10 mouse cellular contexts compared by ENCODE assay signal in genomic region chr3:36532738-36533137, GRCm38 (mm10). TPM values are rescaled to one million over a fixed set of nuclear protein-coding genes. Genes with fewer than 3 reads are reported as not detected.
DNase-seq lines count a peak whose midpoint lies in the region; ATAC-seq and TF ChIP-seq lines count a peak whose summit lies in the region.
"Had no signal": no experiment of that assay in that cellular context is flagged by ENCODE, and none has a peak within 500 bp of the region (broad histone marks: within the 10 kb centered on the region; RNA-seq: fewer than 3 reads in every experiment).

No protein-coding gene starts in this region.

- H3K36me3 ChIP-seq in embryonic facial prominence, embryonic 11.5 days (replicated peaks; ENCODE audit: control insufficient read depth, insufficient read depth, low read depth, low read length), result no peaks in the 10 kb centered on the region
- H3K36me3 ChIP-seq in embryonic facial prominence, embryonic 10.5 days (replicated peaks), result no peaks in the 10 kb centered on the region
- H3K36me3 ChIP-seq in lung, embryonic 14.5 days (ENCODE audit: insufficient read depth), result no peaks in the 10 kb centered on the region
- H3K36me3 ChIP-seq in limb, embryonic 11.5 days (ENCODE audit: control insufficient read depth, insufficient read depth, low read length), result no peaks in the 10 kb centered on the region
- H3K36me3 ChIP-seq in stomach, postnatal 0 days (ENCODE audit: control insufficient read depth, insufficient read depth, low read length), result no peaks in the 10 kb centered on the region
- H3K36me3 ChIP-seq: limb, embryonic 15.5 days had no signal

- no peak overlapping the region for H3K9ac ChIP-seq in embryonic facial prominence, embryonic 11.5 days (replicated peaks; ENCODE audit: low read length)
- no peak overlapping the region for H3K9ac ChIP-seq in lung, embryonic 14.5 days
- no peak overlapping the region for H3K9ac ChIP-seq in limb, embryonic 11.5 days (ENCODE audit: low read length)
- H3K9ac ChIP-seq in stomach, postnatal 0 days (ENCODE audit: low read length), result no peak overlapping the region

- no peak for ATAC-seq in embryonic facial prominence, embryonic 11.5 days (replicated peaks; ENCODE audit: insufficient number of reproducible peaks, low FRiP score, low TSS enrichment, low read depth)
- ATAC-seq in lung, embryonic 14.5 days (ENCODE audit: insufficient read depth), result no peak
- no peak for ATAC-seq in limb, embryonic 11.5 days (ENCODE audit: insufficient number of reproducible peaks, low FRiP score, low TSS enrichment, low read depth)
- no peak for ATAC-seq in stomach, postnatal 0 days (ENCODE audit: low FRiP score, low TSS enrichment)

- H3K4me3 ChIP-seq in embryonic facial prominence, embryonic 11.5 days (ENCODE audit: low read depth, low read length), result no peak overlapping the region
- H3K4me3 ChIP-seq in embryonic facial prominence, embryonic 10.5 days, result no peak overlapping the region
- H3K4me3 ChIP-seq in lung, embryonic 14.5 days (ENCODE audit: low read depth, low read length), result no peak overlapping the region
- no peak overlapping the region for H3K4me3 ChIP-seq in limb, embryonic 11.5 days (ENCODE audit: low read depth, low read length)
- H3K4me3 ChIP-seq in stomach, postnatal 0 days (ENCODE audit: low read depth, low read length), result no peak overlapping the region

- no peaks in the 10 kb centered on the region for H3K9me3 ChIP-seq in embryonic facial prominence, embryonic 11.5 days (replicated peaks; ENCODE audit: control insufficient read depth, low read length)
- H3K9me3 ChIP-seq in embryonic facial prominence, embryonic 10.5 days, result no peaks in the 10 kb centered on the region
- H3K9me3 ChIP-seq in lung, embryonic 14.5 days (ENCODE audit: low read depth, low read length), result no peaks in the 10 kb centered on the region
- H3K9me3 ChIP-seq in limb, embryonic 11.5 days (ENCODE audit: control insufficient read depth, low read length), result no peaks in the 10 kb centered on the region
- no peaks in the 10 kb centered on the region for H3K9me3 ChIP-seq in stomach, postnatal 0 days (ENCODE audit: control insufficient read depth, low read length)
- H3K9me3 ChIP-seq: limb, embryonic 15.5 days had no signal

- H3K27ac ChIP-seq in embryonic facial prominence, embryonic 11.5 days (replicated peaks; ENCODE audit: low read depth, low read length), result no peak overlapping the region
- no peak overlapping the region for H3K27ac ChIP-seq in embryonic facial prominence, embryonic 10.5 days (replicated peaks)
- no peak overlapping the region for H3K27ac ChIP-seq in lung, embryonic 14.5 days (ENCODE audit: low read depth)
- H3K27ac ChIP-seq in limb, embryonic 11.5 days (replicated peaks; ENCODE audit: low read depth, low read length), result no peak overlapping the region
- H3K27ac ChIP-seq in stomach, postnatal 0 days (replicated peaks), result no peak overlapping the region
- H3K27ac ChIP-seq: limb, embryonic 15.5 days had no signal

- peaks cover 2% of the 10 kb centered on the region; the same call in 1 of the 2 replicates for H3K27me3 ChIP-seq in embryonic facial prominence, embryonic 11.5 days (ENCODE audit: control insufficient read depth, insufficient read depth, low read length)
- peaks cover 34% of the 10 kb centered on the region for H3K27me3 ChIP-seq in embryonic facial prominence, embryonic 10.5 days (replicated peaks; ENCODE audit: low read depth, poor library complexity, severe bottlenecking)
- H3K27me3 ChIP-seq in lung, embryonic 14.5 days (ENCODE audit: insufficient read depth, low read length), result no peaks in the 10 kb centered on the region
- no peaks in the 10 kb centered on the region for H3K27me3 ChIP-seq in limb, embryonic 11.5 days (ENCODE audit: control insufficient read depth, insufficient read depth, low read length)
- H3K27me3 ChIP-seq in stomach, postnatal 0 days (ENCODE audit: control insufficient read depth, insufficient read depth, low read length), result no peaks in the 10 kb centered on the region

- no peaks in the 10 kb centered on the region for H3K4me1 ChIP-seq in embryonic facial prominence, embryonic 11.5 days (ENCODE audit: control insufficient read depth, insufficient read depth, low read length)
- peaks cover 15% of the 10 kb centered on the region for H3K4me1 ChIP-seq in embryonic facial prominence, embryonic 10.5 days
- peaks cover 18% of the 10 kb centered on the region for H3K4me1 ChIP-seq in lung, embryonic 14.5 days (ENCODE audit: insufficient read depth)
- no peaks in the 10 kb centered on the region for H3K4me1 ChIP-seq in limb, embryonic 11.5 days (ENCODE audit: control insufficient read depth, insufficient read depth, low read length)
- H3K4me1 ChIP-seq in stomach, postnatal 0 days (replicated peaks; ENCODE audit: control insufficient read depth, insufficient read depth), result 0 out of 2 replicates have a peak, but pooled peaks cover 2% of the 10 kb centered on the region

- TF ChIP-seq EP300 in stomach, postnatal 0 days (optimal IDR thresholded peaks at IDR 0.05), result no peak

- DNase-seq in embryonic facial prominence, embryonic 11.5 days (ENCODE audit: low spot score), result peak; percentile 15
- no peak for DNase-seq in embryonic facial prominence, embryonic 10.5 days (ENCODE audit: low spot score)
- peak; percentile 12 for DNase-seq in lung, embryonic 14.5 days
- DNase-seq in lung, postnatal 10 days, result no peak
- DNase-seq in limb, embryonic 11.5 days (ENCODE audit: low spot score), result peak; percentile 40
- no peak for DNase-seq in stomach, postnatal 0 days (ENCODE audit: low spot score)
- DNase-seq in right cerebral cortex, postnatal 14 days, result no peak
- DNase-seq in cerebellum, postnatal 36 days, result no peak
- DNase-seq: right cerebral cortex, postnatal 4 days had no signal

- 30% methylated on average over 7 of the region's 7 CpGs for WGBS in embryonic facial prominence, embryonic 11.5 days
- WGBS in embryonic facial prominence, embryonic 10.5 days, result 31% methylated on average over 7 of the region's 7 CpGs
- 27% methylated on average over 7 of the region's 7 CpGs for WGBS in lung, embryonic 14.5 days
- 33% methylated on average over 7 of the region's 7 CpGs for WGBS in limb, embryonic 11.5 days
- WGBS in stomach, postnatal 0 days, result 30% methylated on average over 7 of the region's 7 CpGs

- no peak for TF ChIP-seq CTCF in lung, embryonic 14.5 days (IDR thresholded peaks at IDR 0.05; ENCODE audit: low read depth)
- TF ChIP-seq CTCF in stomach, postnatal 0 days (IDR thresholded peaks at IDR 0.05; ENCODE audit: low read depth), result 0 out of 2 replicates have a peak, but pooled peaks have one; percentile 1

- no peak overlapping the region for H3K4me2 ChIP-seq in embryonic facial prominence, embryonic 11.5 days (ENCODE audit: low read depth, low read length)
- H3K4me2 ChIP-seq in lung, embryonic 14.5 days, result peak overlapping the region; percentile 56
- no peak overlapping the region for H3K4me2 ChIP-seq in limb, embryonic 11.5 days (ENCODE audit: low read depth, severe bottlenecking)
- peak overlapping the region; percentile 17; the same call in 1 of the 2 replicates for H3K4me2 ChIP-seq in stomach, postnatal 0 days (replicated peaks; ENCODE audit: low read depth)

RNA-seq across cellular contexts. Expression of gene Gm11549, which starts 11.1 kb away (rescaled TPM):
- 0.10 and 0.26 TPM in 2 replicates for polyA plus RNA-seq in embryonic facial prominence, embryonic 11.5 days (2014; fragmentation: Nextera tagmentation; extraction: Ambion mirVana)
- not detected in 2 replicates for polyA plus RNA-seq in embryonic facial prominence, embryonic 10.5 days (2016; fragmentation: Nextera tagmentation; extraction: Ambion mirVana)
- 0.12 and 0.16 TPM in 2 replicates for polyA plus RNA-seq in lung, embryonic 14.5 days (2014; fragmentation: Nextera tagmentation; extraction: Ambion mirVana)
- polyA plus RNA-seq in limb, embryonic 11.5 days (2014; fragmentation: Nextera tagmentation; extraction: Ambion mirVana), result not detected in 2 replicates
- 0.33 and 0.34 TPM in 2 replicates for polyA plus RNA-seq in stomach, postnatal 0 days (2015; fragmentation: Nextera tagmentation; extraction: Ambion mirVana)

RNA-seq across cellular contexts. Expression of gene Exosc9, which starts 19.7 kb away (rescaled TPM):
- 89.1 and 90.5 TPM in 2 replicates for polyA plus RNA-seq in embryonic facial prominence, embryonic 11.5 days (2014; fragmentation: Nextera tagmentation; extraction: Ambion mirVana)
- polyA plus RNA-seq in embryonic facial prominence, embryonic 10.5 days (2016; fragmentation: Nextera tagmentation; extraction: Ambion mirVana), result 98.2 and 102 TPM in 2 replicates
- polyA plus RNA-seq in lung, embryonic 14.5 days (2014; fragmentation: Nextera tagmentation; extraction: Ambion mirVana), result 64.4 and 72.3 TPM in 2 replicates
- polyA plus RNA-seq in limb, embryonic 11.5 days (2014; fragmentation: Nextera tagmentation; extraction: Ambion mirVana), result 81.4 and 92.2 TPM in 2 replicates
- 30.2 and 33.5 TPM in 2 replicates for polyA plus RNA-seq in stomach, postnatal 0 days (2015; fragmentation: Nextera tagmentation; extraction: Ambion mirVana)

RNA-seq across cellular contexts. Expression of gene Ccna2, which starts 39.2 kb away (rescaled TPM):
- 275 and 297 TPM in 2 replicates for polyA plus RNA-seq in embryonic facial prominence, embryonic 11.5 days (2014; fragmentation: Nextera tagmentation; extraction: Ambion mirVana)
- polyA plus RNA-seq in embryonic facial prominence, embryonic 10.5 days (2016; fragmentation: Nextera tagmentation; extraction: Ambion mirVana), result 225 and 229 TPM in 2 replicates
- 281 and 285 TPM in 2 replicates for polyA plus RNA-seq in lung, embryonic 14.5 days (2014; fragmentation: Nextera tagmentation; extraction: Ambion mirVana)
- 277 and 284 TPM in 2 replicates for polyA plus RNA-seq in limb, embryonic 11.5 days (2014; fragmentation: Nextera tagmentation; extraction: Ambion mirVana)
- polyA plus RNA-seq in stomach, postnatal 0 days (2015; fragmentation: Nextera tagmentation; extraction: Ambion mirVana), result 33.0 and 40.4 TPM in 2 replicates

RNA-seq across cellular contexts. Expression of gene 1810062G17Rik, which starts 57.0 kb away (rescaled TPM):
- polyA plus RNA-seq in embryonic facial prominence, embryonic 11.5 days (2014; fragmentation: Nextera tagmentation; extraction: Ambion mirVana), result 0.39 and 0.64 TPM in 2 replicates
- polyA plus RNA-seq in embryonic facial prominence, embryonic 10.5 days (2016; fragmentation: Nextera tagmentation; extraction: Ambion mirVana), result 0.39 and 0.78 TPM in 2 replicates
- 3.3 TPM in 2 replicates for polyA plus RNA-seq in lung, embryonic 14.5 days (2014; fragmentation: Nextera tagmentation; extraction: Ambion mirVana)
- 0.43 and 0.61 TPM in 2 replicates for polyA plus RNA-seq in limb, embryonic 11.5 days (2014; fragmentation: Nextera tagmentation; extraction: Ambion mirVana)
- 3.0 and 4.0 TPM in 2 replicates for polyA plus RNA-seq in stomach, postnatal 0 days (2015; fragmentation: Nextera tagmentation; extraction: Ambion mirVana)

RNA-seq across cellular contexts. Expression of gene Anxa5, which starts 57.0 kb away (rescaled TPM):
- polyA plus RNA-seq in embryonic facial prominence, embryonic 11.5 days (2014; fragmentation: Nextera tagmentation; extraction: Ambion mirVana), result 129 and 140 TPM in 2 replicates
- polyA plus RNA-seq in embryonic facial prominence, embryonic 10.5 days (2016; fragmentation: Nextera tagmentation; extraction: Ambion mirVana), result 104 and 116 TPM in 2 replicates
- 348 and 359 TPM in 2 replicates for polyA plus RNA-seq in lung, embryonic 14.5 days (2014; fragmentation: Nextera tagmentation; extraction: Ambion mirVana)
- 113 and 132 TPM in 2 replicates for polyA plus RNA-seq in limb, embryonic 11.5 days (2014; fragmentation: Nextera tagmentation; extraction: Ambion mirVana)
- polyA plus RNA-seq in stomach, postnatal 0 days (2015; fragmentation: Nextera tagmentation; extraction: Ambion mirVana), result 168 and 186 TPM in 2 replicates

Comparison
In these comparisons a context has a peak if more than half of its experiments do, and no peak if none do; other contexts are left out.
1. DNase-seq: peak in embryonic facial prominence, embryonic 11.5 days (single experiment), lung, embryonic 14.5 days (single experiment) and limb, embryonic 11.5 days (single experiment); none in embryonic facial prominence, embryonic 10.5 days (single experiment), lung, postnatal 10 days (single experiment), stomach, postnatal 0 days (single experiment), right cerebral cortex, postnatal 14 days (single experiment) and cerebellum, postnatal 36 days (0 of 2).
2. H3K4me2 ChIP-seq: peak in lung, embryonic 14.5 days (single experiment) and stomach, postnatal 0 days (single experiment); none in embryonic facial prominence, embryonic 11.5 days (single experiment) and limb, embryonic 11.5 days (single experiment).